Mouse (Mus musculus): Measurements from ENCODE around the gene Sh3pxd2a. TPM values are rescaled to one million over a fixed set of nuclear protein-coding genes. Genes with fewer than 3 reads are reported as not detected.

The Sh3pxd2a gene
- total and polyA plus RNA-seq, 3 experiments, result 3.9 to 11.3 TPM; not detected in 1

- no peak overlapping the region for H3K27ac ChIP-seq (ENCODE audit: control insufficient read depth, low read depth, low read length)
- H3K4me3 ChIP-seq (ENCODE audit: control insufficient read depth in 1 of 2, insufficient read depth in 1 of 2, low read depth in 2 of 2, low read length in 2 of 2), result no peak overlapping the region
- H3K9ac ChIP-seq (ENCODE audit: control insufficient read depth, low read depth, low read length, poor library complexity, severe bottlenecking), result no peak overlapping the region
- no peaks in the 10 kb centered on the region for H3K79me2 ChIP-seq (ENCODE audit: control insufficient read depth, insufficient read depth, low read length, poor library complexity)
- H3K9me3 ChIP-seq (replicated peaks; ENCODE audit: insufficient read depth, low read length), result no peaks in the 10 kb centered on the region
- no peak for DNase-seq (ENCODE audit: low read depth, low spot score)
- H3K36me3 ChIP-seq (ENCODE audit: control insufficient read depth in 1 of 2, insufficient read depth in 2 of 2, low read length in 2 of 2), result no peaks in the 10 kb centered on the region; a peak in 1 of 4 replicates
- no peaks in the 10 kb centered on the region for H3K27me3 ChIP-seq (ENCODE audit: control insufficient read depth in 1 of 2, insufficient read depth in 2 of 2, low read length in 2 of 2)
- TF ChIP-seq POLR2AphosphoS2 (IDR thresholded peaks at IDR 0.05; ENCODE audit: low read length), result no peak
- no peak for TF ChIP-seq MYC (IDR thresholded peaks at IDR 0.05; ENCODE audit: low read depth, low read length)
- no peak for TF ChIP-seq MAX (IDR thresholded peaks at IDR 0.05; ENCODE audit: low read length)
- no peak for TF ChIP-seq NELFE (IDR thresholded peaks at IDR 0.05; ENCODE audit: low read depth, low read length)
- no peak for TF ChIP-seq UBTF (IDR thresholded peaks at IDR 0.05; ENCODE audit: borderline replicate concordance, insufficient read depth, low read depth, low read length)
- TF ChIP-seq JUND (IDR thresholded peaks at IDR 0.05; ENCODE audit: low read depth, low read length), result no peak
- TF ChIP-seq TAL1 (IDR thresholded peaks at IDR 0.05; ENCODE audit: low read length), result no peak
- TF ChIP-seq SIN3A (IDR thresholded peaks at IDR 0.05; ENCODE audit: low read length), result no peak
- TF ChIP-seq ZKSCAN1 (IDR thresholded peaks at IDR 0.05; ENCODE audit: low read depth, low read length), result no peak
- no peak for TF ChIP-seq USF1 (IDR thresholded peaks at IDR 0.05; ENCODE audit: low read depth, low read length)
- no peak for TF ChIP-seq USF2 (IDR thresholded peaks at IDR 0.05; ENCODE audit: borderline replicate concordance in 1 of 2, insufficient read depth in 1 of 2, low read depth in 1 of 2, low read length in 2 of 2)
- TF ChIP-seq MEF2A (IDR thresholded peaks at IDR 0.05; ENCODE audit: extremely low read depth, insufficient replicate concordance, low read depth, low read length, poor library complexity, severe bottlenecking), result no peak
- TF ChIP-seq GABPA (IDR thresholded peaks at IDR 0.05; ENCODE audit: low read depth, low read length), result no peak
- TF ChIP-seq MYB (IDR thresholded peaks at IDR 0.05; ENCODE audit: low read depth, low read length), result no peak
- TF ChIP-seq POLR2AphosphoS5 (IDR thresholded peaks at IDR 0.05; ENCODE audit: borderline replicate concordance, low read depth, low read length), result no peak
- TF ChIP-seq MAZ (IDR thresholded peaks at IDR 0.05; ENCODE audit: low read depth, low read length), result no peak
- no peak for TF ChIP-seq GATA1 (IDR thresholded peaks at IDR 0.05; ENCODE audit: low read depth, low read length)
- no peak for TF ChIP-seq RAD21 (IDR thresholded peaks at IDR 0.05; ENCODE audit: low read depth, low read length)
- TF ChIP-seq ZC3H11A (IDR thresholded peaks at IDR 0.05; ENCODE audit: low read depth, low read length), result no peak
- no peaks in the 10 kb centered on the region for H3K4me1 ChIP-seq (ENCODE audit: control insufficient read depth in 1 of 2, insufficient read depth in 2 of 2, low read length in 2 of 2)
These were observed 157.9 kb downstream of the Sh3pxd2a start for GRCm38 (mm10) chr19:47306128-47306916.

GRCm38 (mm10) chr19:47305401-47305800 is 158.8 kb downstream of the Sh3pxd2a start:
- no peaks in the 10 kb centered on the region for H3K27me3 ChIP-seq (ENCODE audit: control insufficient read depth in 1 of 2, insufficient read depth in 2 of 2, low read length in 2 of 2)
- TF ChIP-seq GABPA (IDR thresholded peaks at IDR 0.05; ENCODE audit: low read depth, low read length), result no peak
- TF ChIP-seq NELFE (IDR thresholded peaks at IDR 0.05; ENCODE audit: low read depth, low read length), result no peak
- no peak for TF ChIP-seq TAL1 (IDR thresholded peaks at IDR 0.05; ENCODE audit: low read length)
- no peak for TF ChIP-seq TBP (IDR thresholded peaks at IDR 0.05; ENCODE audit: low read depth, low read length)
- TF ChIP-seq KAT2A (conservative IDR thresholded peaks at IDR 0.05; ENCODE audit: low read depth, low read length), result no peak
- TF ChIP-seq CHD1 (IDR thresholded peaks at IDR 0.05; ENCODE audit: low read depth, low read length), result no peak
- no peak for TF ChIP-seq MXI1 (IDR thresholded peaks at IDR 0.05; ENCODE audit: low read depth, low read length)
- no peak for TF ChIP-seq E2F4 (IDR thresholded peaks at IDR 0.05; ENCODE audit: borderline replicate concordance, low read depth, low read length)
- TF ChIP-seq BHLHE40 (IDR thresholded peaks at IDR 0.05; ENCODE audit: borderline replicate concordance, low read depth, low read length), result no peak
- TF ChIP-seq NRF1 (IDR thresholded peaks at IDR 0.05; ENCODE audit: insufficient read depth, low read depth, low read length, poor library complexity, severe bottlenecking), result no peak
- TF ChIP-seq TCF12 (IDR thresholded peaks at IDR 0.05; ENCODE audit: low read depth, low read length), result no peak
- no peak for TF ChIP-seq USF2 (IDR thresholded peaks at IDR 0.05; ENCODE audit: borderline replicate concordance in 1 of 2, insufficient read depth in 1 of 2, low read depth in 1 of 2, low read length in 2 of 2)
- TF ChIP-seq GATA1 (IDR thresholded peaks at IDR 0.05; ENCODE audit: low read depth, low read length), result no peak
- TF ChIP-seq MEF2A (IDR thresholded peaks at IDR 0.05; ENCODE audit: extremely low read depth, insufficient replicate concordance, low read depth, low read length, poor library complexity, severe bottlenecking), result no peak
- no peak for TF ChIP-seq CTCF (IDR thresholded peaks at IDR 0.05 in 2 of 3, conservative IDR thresholded peaks at IDR 0.05 in 1 of 3; ENCODE audit: control insufficient read depth in 1 of 3, insufficient read depth in 1 of 3, low read depth in 2 of 3, low read length in 3 of 3, poor library complexity in 1 of 3, severe bottlenecking in 1 of 3)
- TF ChIP-seq ZMIZ1 (IDR thresholded peaks at IDR 0.05; ENCODE audit: low read depth, low read length), result no peak
- no peak for TF ChIP-seq ZC3H11A (IDR thresholded peaks at IDR 0.05; ENCODE audit: low read depth, low read length)

More at GRCm38 (mm10) chr19:47305401-47305800, 158.8 kb downstream of the Sh3pxd2a start:
- Histone ChIP-seq H3K9ac (ENCODE audit: control insufficient read depth, low read depth, low read length, poor library complexity, severe bottlenecking) (no peak overlapping the region), H3K4me3 (ENCODE audit: control insufficient read depth in 1 of 2, insufficient read depth in 1 of 2, low read depth in 2 of 2, low read length in 2 of 2) (no peak overlapping the region), H3K27ac (ENCODE audit: control insufficient read depth, low read depth, low read length) (no peak overlapping the region), H3K79me2 (ENCODE audit: control insufficient read depth, insufficient read depth, low read length, poor library complexity) (no peaks in the 10 kb centered on the region), H3K36me3 (ENCODE audit: control insufficient read depth in 1 of 2, insufficient read depth in 2 of 2, low read length in 2 of 2) (no peaks in the 10 kb centered on the region; a peak in 1 of 4 replicates), H3K4me1 (ENCODE audit: control insufficient read depth in 1 of 2, insufficient read depth in 2 of 2, low read length in 2 of 2) (no peaks in the 10 kb centered on the region), H3K9me3 (replicated peaks; ENCODE audit: insufficient read depth, low read length) (no peaks in the 10 kb centered on the region)
- DNase-seq (ENCODE audit: low read depth, low spot score), result no peak
